Comparison of ENCODE assay signal across 12 mouse cellular contexts in the genomic region with DNA sequence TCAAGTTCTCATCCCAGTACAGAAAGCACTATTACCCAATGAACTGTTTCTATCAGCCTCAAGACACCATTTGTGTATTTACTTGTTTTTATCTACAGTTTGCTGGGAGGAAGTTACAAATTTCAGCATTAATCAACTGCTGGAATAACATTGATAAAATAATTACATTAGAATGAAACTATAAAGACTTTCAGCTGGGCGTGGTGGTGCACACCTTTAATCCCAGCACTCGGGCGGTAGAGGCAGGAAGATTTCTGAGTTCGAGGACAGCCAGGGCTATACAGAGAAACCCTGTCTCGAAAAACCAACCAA.
"Had no signal": no experiment of that assay in that cellular context is flagged by ENCODE, and none has a peak within 500 bp of the region (broad histone marks: within the 10 kb centered on the region; RNA-seq: fewer than 3 reads in every experiment).

No protein-coding gene starts in this region.

- H3K36me3 ChIP-seq: midbrain, embryonic 15.5 days had no signal

- H3K27ac ChIP-seq: kidney, postnatal 0 days; limb, embryonic 12.5 days; limb, embryonic 15.5 days; liver, embryonic 12.5 days; liver, embryonic 15.5 days; midbrain, embryonic 12.5 days; midbrain, embryonic 15.5 days had no signal

- H3K4me3 ChIP-seq: limb, embryonic 12.5 days; limb, embryonic 15.5 days; liver, embryonic 12.5 days; liver, embryonic 15.5 days; midbrain, embryonic 12.5 days; midbrain, embryonic 15.5 days had no signal

- H3K4me1 ChIP-seq: limb, embryonic 12.5 days; limb, embryonic 15.5 days; midbrain, embryonic 12.5 days; midbrain, embryonic 15.5 days had no signal

- H3K4me2 ChIP-seq: limb, embryonic 12.5 days; limb, embryonic 15.5 days; liver, embryonic 12.5 days; liver, embryonic 15.5 days; midbrain, embryonic 12.5 days; midbrain, embryonic 15.5 days had no signal

- H3K9me3 ChIP-seq: limb, embryonic 12.5 days; limb, embryonic 15.5 days; liver, embryonic 12.5 days; liver, embryonic 15.5 days; midbrain, embryonic 12.5 days; midbrain, embryonic 15.5 days had no signal

- DNase-seq: left cerebral cortex, postnatal 4 days; lung, adult 2 months; lung, postnatal 4 days; thymus, postnatal 25 days had no signal

- ATAC-seq: intestine, postnatal 0 days; liver, embryonic 12.5 days; midbrain, embryonic 15.5 days had no signal

- H3K9ac ChIP-seq: limb, embryonic 12.5 days; limb, embryonic 15.5 days; liver, embryonic 12.5 days; liver, embryonic 15.5 days; midbrain, embryonic 12.5 days; midbrain, embryonic 15.5 days had no signal

- H3K27me3 ChIP-seq: limb, embryonic 12.5 days; limb, embryonic 15.5 days; liver, embryonic 12.5 days; liver, embryonic 15.5 days; midbrain, embryonic 12.5 days; midbrain, embryonic 15.5 days had no signal
